Mouse (Mus musculus) liver, embryonic 14.5 days (tissue): ENCODE measurements at regions not wholly inside any gene's neighbourhood (a gene's known extent, or its start where the extent isn't known, plus 50 kb on each side); places are given as distances from the start of the nearest gene placed in this dataset.

ENCODE experiments used
- CTCF ChIP-seq: IDR thresholded peaks from 2 replicates; pipeline ENCODE4 v1.5.1; 2016; ENCODE audit warnings: antibody characterized with exemption, low read depth, control low read depth
- EP300 ChIP-seq: IDR thresholded peaks from 2 replicates; pipeline ENCODE4 v1.6.1; 2016; ENCODE audit warnings: antibody characterized with exemption, low read depth

GRCm38 (mm10) chr11:114467803-114468202, 200.5 kb upstream of the Rpl38 start:
- TF ChIP-seq EP300: no peak
- TF ChIP-seq CTCF: no peak
